Mouse (Mus musculus) liver, embryonic 14.5 days (tissue): ENCODE measurements at regions not wholly inside any gene's neighbourhood (a gene's known extent, or its start where the extent isn't known, plus 50 kb on each side); places are given as distances from the start of the nearest gene placed in this dataset.
"Not testable (repeated sequence)": the region's sequence is repeated elsewhere in the genome, so short reads cannot be mapped to it uniquely, and the experiment has no call there.

Source experiments
- ATAC-seq: fragments of 200-750 bp; cut with Nextera tagmentation; 2 replicates; pipeline ENCODE4 v1.8.0; 2017; ENCODE audit warnings: moderate number of reproducible peaks, mild to moderate bottlenecking, moderate library complexity; ENCODE audit not compliant: insufficient read depth
- DNase-seq, 3 experiments: peaks; one replicate each; pipeline ENCODE4 v3.0.0-alpha.2; 2012 to 2013; ENCODE audit warnings: low read depth in 3 of 3, low spot score in 3 of 3
- H3K27ac ChIP-seq: fragments of 300-500 bp; sonication (generic); 2 replicates; pipeline ENCODE4 v1.5.1; 2014; ENCODE audit warnings: moderate library complexity, mild to moderate bottlenecking, control low read depth, inconsistent platforms
- H3K27me3 ChIP-seq: fragments of 300-500 bp; sonication (generic); 2 replicates; pipeline ENCODE4 v1.6.1; 2014; ENCODE audit warnings: mild to moderate bottlenecking, low read length, moderate library complexity; ENCODE audit not compliant: control insufficient read depth, insufficient read depth
- H3K36me3 ChIP-seq: fragments of 300-500 bp; sonication (generic); replicated peaks from 2 replicates; pipeline ENCODE4 v1.6.1; 2014; ENCODE audit warnings: low read depth; ENCODE audit not compliant: control insufficient read depth, insufficient read depth
- H3K4me1 ChIP-seq, 2 experiments: fragments of 200-500 bp in 1 of 2; fragments of 300-500 bp in 1 of 2; sonication (generic) in 1 of 2; replicated peaks; 2 replicates each; pipeline ENCODE4 v1.6.1; 2012 to 2014; ENCODE audit warnings: antibody characterized with exemption in 1 of 2, inconsistent platforms in 1 of 2, low read length in 1 of 2; ENCODE audit not compliant: control insufficient read depth in 2 of 2, insufficient read depth in 2 of 2
- H3K4me2 ChIP-seq: fragments of 300-500 bp; sonication (generic); 2 replicates; pipeline ENCODE4 v1.6.1; 2014; ENCODE audit warnings: low read depth, mild to moderate bottlenecking, control low read depth, moderate library complexity
- H3K4me3 ChIP-seq, 2 experiments: fragments of 200-500 bp in 1 of 2; fragments of 300-500 bp in 1 of 2; sonication (generic) in 1 of 2; 2 replicates each; pipeline ENCODE4 v1.5.1; 2012 to 2014; ENCODE audit warnings: low read depth in 2 of 2, low read length in 2 of 2, mild to moderate bottlenecking in 2 of 2, control low read depth in 1 of 2, inconsistent platforms in 1 of 2, moderate library complexity in 1 of 2; ENCODE audit not compliant: insufficient read depth in 1 of 2
- H3K9ac ChIP-seq: fragments of 300-500 bp; sonication (generic); replicated peaks from 2 replicates; pipeline ENCODE4 v1.6.1; 2014; ENCODE audit warnings: mild to moderate bottlenecking, control low read depth, moderate library complexity
- H3K9me3 ChIP-seq: fragments of 300-500 bp; sonication (generic); 2 replicates; pipeline ENCODE4 v1.6.1; 2016; ENCODE audit warnings: low read length, mixed read lengths; ENCODE audit not compliant: control insufficient read depth
- CTCF ChIP-seq: IDR thresholded peaks from 2 replicates; pipeline ENCODE4 v1.5.1; 2016; ENCODE audit warnings: antibody characterized with exemption, low read depth, control low read depth
- EP300 ChIP-seq: IDR thresholded peaks from 2 replicates; pipeline ENCODE4 v1.6.1; 2016; ENCODE audit warnings: antibody characterized with exemption, low read depth
- WGBS: fragments of 180-500 bp; shearing (Covaris S2); extraction: QIAGEN DNeasy Blood & Tissue Kit; methylation state at CpG from one replicate; pipeline ENCODE4 v1.1.7; 2014; ENCODE audit not compliant: insufficient replicate concordance; 5-methylcytosine and 5-hydroxymethylcytosine counted together

- no peak for TF ChIP-seq EP300
- TF ChIP-seq CTCF, result peak; percentile 70
- H3K9me3 ChIP-seq, result no peaks in the 10 kb centered on the region
- no peak overlapping the region for H3K4me3 ChIP-seq
- no peak overlapping the region for H3K9ac ChIP-seq
- no peaks in the 10 kb centered on the region for H3K4me1 ChIP-seq
- H3K4me2 ChIP-seq, result no peak overlapping the region
- no peaks in the 10 kb centered on the region for H3K27me3 ChIP-seq
- no peak for ATAC-seq
- H3K36me3 ChIP-seq, result no peaks in the 10 kb centered on the region
- 13% methylated on average over 5 of the region's 5 CpGs for WGBS
- no peak for DNase-seq
- no peak overlapping the region for H3K27ac ChIP-seq
Measured at GRCm38 (mm10) chr6:24350882-24351281, 164.0 kb downstream of the Iqub start.

- TF ChIP-seq EP300 (no peak), CTCF (no peak)
- H3K4me2 ChIP-seq, result no peak overlapping the region
Measured at GRCm38 (mm10) chr6:24348481-24349062, 166.3 kb downstream of the Iqub start.

GRCm38 (mm10) chr6:24347745-24348480 is 167.0 kb downstream of the Iqub start:
- DNase-seq (no peak), ATAC-seq (no peak)
- Histone ChIP-seq H3K4me3 (no peak overlapping the region), H3K36me3 (no peaks in the 10 kb centered on the region), H3K27me3 (no peaks in the 10 kb centered on the region), H3K4me1 (no peaks in the 10 kb centered on the region), H3K9ac (no peak overlapping the region), H3K9me3 (no peaks in the 10 kb centered on the region), H3K4me2 (no peak overlapping the region), H3K27ac (no peak overlapping the region)
- 52% methylated on average over 13 of the region's 13 CpGs for WGBS
- TF ChIP-seq EP300 (no peak), CTCF (no peak)

More at GRCm38 (mm10) chr6:24348481-24349062, 166.3 kb downstream of the Iqub start:
- DNase-seq (no peak), ATAC-seq (no peak)
- Histone ChIP-seq H3K4me1 (no peaks in the 10 kb centered on the region), H3K27me3 (no peaks in the 10 kb centered on the region), H3K9me3 (no peaks in the 10 kb centered on the region), H3K36me3 (no peaks in the 10 kb centered on the region), H3K4me3 (no peak overlapping the region), H3K9ac (no peak overlapping the region), H3K27ac (no peak overlapping the region)
- 58% methylated on average over 8 of the region's 8 CpGs for WGBS

GRCm38 (mm10) chr6:24342471-24342870 is 172.4 kb downstream of the Iqub start:
- Histone ChIP-seq H3K27ac (no peak overlapping the region), H3K4me1 (no peaks in the 10 kb centered on the region), H3K27me3 (no peaks in the 10 kb centered on the region), H3K9me3 (no peaks in the 10 kb centered on the region), H3K4me3 (no peak overlapping the region), H3K4me2 (no peak overlapping the region), H3K36me3 (no peaks in the 10 kb centered on the region), H3K9ac (no peak overlapping the region)
- ATAC-seq (no peak), DNase-seq (no peak)
- no peak for TF ChIP-seq EP300
- no peak for TF ChIP-seq CTCF

- no peaks in the 10 kb centered on the region for H3K9me3 ChIP-seq
- ATAC-seq, result no peak
- no peak overlapping the region for H3K27ac ChIP-seq
- H3K9ac ChIP-seq, result no peak overlapping the region
- no peak overlapping the region for H3K4me2 ChIP-seq
- TF ChIP-seq CTCF (no peak), EP300 (no peak)
- no peaks in the 10 kb centered on the region for H3K36me3 ChIP-seq
- no peak overlapping the region for H3K4me3 ChIP-seq
- no peaks in the 10 kb centered on the region for H3K4me1 ChIP-seq
- DNase-seq, result no peak
- H3K27me3 ChIP-seq, result no peaks in the 10 kb centered on the region
- 68% methylated on average over 2 of the region's 2 CpGs for WGBS
Measured at GRCm38 (mm10) chr6:24342056-24342455, 172.8 kb downstream of the Iqub start.

- not testable (repeated sequence) for H3K27ac ChIP-seq, H3K9ac ChIP-seq, H3K9me3 ChIP-seq, DNase-seq, H3K4me2 ChIP-seq, H3K4me1 ChIP-seq, H3K36me3 ChIP-seq, H3K27me3 ChIP-seq, ATAC-seq, H3K4me3 ChIP-seq
- 37% methylated on average over 4 of the region's 4 CpGs for WGBS
Measured at GRCm38 (mm10) chr6:24340107-24340506, 172.2 kb upstream of the Slc13a1 start.
